In genomic region chr5:65334788-65335187, GRCm38 (mm10) we compare ENCODE assay signal across 8 mouse cellular contexts. TPM values are rescaled to one million over a fixed set of nuclear protein-coding genes. Genes with fewer than 3 reads are reported as not detected.
DNase-seq lines count a peak whose midpoint lies in the region; ATAC-seq and TF ChIP-seq lines count a peak whose summit lies in the region.

No protein-coding gene starts in this region.

- no peak for TF ChIP-seq POLR2A in testis, adult 2 months (IDR thresholded peaks at IDR 0.05; ENCODE audit: control insufficient read depth, low read depth, low read length)

- no peaks in the 10 kb centered on the region for H3K9me3 ChIP-seq in liver, embryonic 11.5 days (ENCODE audit: control insufficient read depth, low read length)
- H3K9me3 ChIP-seq in stomach, postnatal 0 days (ENCODE audit: control insufficient read depth, low read length), result no peaks in the 10 kb centered on the region

- peaks cover 2% of the 10 kb centered on the region for H3K4me1 ChIP-seq in testis, adult 2 months (ENCODE audit: control insufficient read depth, insufficient read depth, low read length)
- peaks cover 8% of the 10 kb centered on the region; the same call in 1 of the 2 replicates for H3K4me1 ChIP-seq in liver, embryonic 11.5 days (replicated peaks; ENCODE audit: control insufficient read depth, insufficient read depth, low read length)
- H3K4me1 ChIP-seq in stomach, postnatal 0 days (replicated peaks; ENCODE audit: control insufficient read depth, insufficient read depth), result no peaks in the 10 kb centered on the region

- WGBS in liver, embryonic 11.5 days, result 2% methylated on average over 8 of the region's 8 CpGs
- WGBS in stomach, postnatal 0 days, result 1% methylated on average over 8 of the region's 8 CpGs

- H3K27ac ChIP-seq in gastrocnemius, adult 2 months, result peak overlapping the region; percentile 87
- peak overlapping the region; percentile 73 for H3K27ac ChIP-seq in testis, adult 2 months (ENCODE audit: control insufficient read depth, insufficient read depth, low read depth, low read length)
- H3K27ac ChIP-seq in liver, embryonic 11.5 days (ENCODE audit: low read depth, low read length), result peak overlapping the region; percentile 84
- peak overlapping the region; percentile 81 for H3K27ac ChIP-seq in stomach, postnatal 0 days (replicated peaks)

- no peak for DNase-seq in gastrocnemius, adult 2 months
- no peak for DNase-seq in gastrocnemius, postnatal 4 days (ENCODE audit: low spot score in 2 of 2)
- DNase-seq in testis, postnatal 14 days (ENCODE audit: low spot score), result no peak
- DNase-seq in liver, embryonic 11.5 days (ENCODE audit: low spot score), result no peak
- no peak for DNase-seq in stomach, postnatal 0 days (ENCODE audit: low spot score)
- no peak for DNase-seq in layer of hippocampus, postnatal 14 days (ENCODE audit: low spot score in 2 of 2)
- DNase-seq in urinary bladder, postnatal 14 days (ENCODE audit: low spot score), result no peak

- TF ChIP-seq EP300 in stomach, postnatal 0 days (optimal IDR thresholded peaks at IDR 0.05), result no peak

- peak overlapping the region; percentile 74 for H3K4me2 ChIP-seq in liver, embryonic 11.5 days
- peak overlapping the region; percentile 80 for H3K4me2 ChIP-seq in stomach, postnatal 0 days (replicated peaks; ENCODE audit: low read depth)

- H3K36me3 ChIP-seq in testis, adult 2 months (ENCODE audit: control insufficient read depth, insufficient read depth, low read length), result no peaks in the 10 kb centered on the region
- H3K36me3 ChIP-seq in liver, embryonic 11.5 days (ENCODE audit: control insufficient read depth, insufficient read depth, low read length), result peaks cover 3% of the 10 kb centered on the region; the same call in 1 of the 2 replicates
- no peaks in the 10 kb centered on the region for H3K36me3 ChIP-seq in stomach, postnatal 0 days (ENCODE audit: control insufficient read depth, insufficient read depth, low read length)

- H3K27me3 ChIP-seq in testis, adult 2 months (ENCODE audit: control insufficient read depth, insufficient read depth, low read length), result no peaks in the 10 kb centered on the region
- H3K27me3 ChIP-seq in liver, embryonic 11.5 days (replicated peaks; ENCODE audit: control insufficient read depth, insufficient read depth, low read length), result no peaks in the 10 kb centered on the region
- H3K27me3 ChIP-seq in stomach, postnatal 0 days (ENCODE audit: control insufficient read depth, insufficient read depth, low read length), result no peaks in the 10 kb centered on the region

- no peak for ATAC-seq in liver, embryonic 11.5 days (replicated peaks; ENCODE audit: low FRiP score)
- ATAC-seq in stomach, postnatal 0 days (ENCODE audit: low FRiP score, low TSS enrichment), result no peak

- TF ChIP-seq CTCF in gastrocnemius, adult 2 months (IDR thresholded peaks at IDR 0.05), result no peak
- TF ChIP-seq CTCF in testis, adult 2 months (IDR thresholded peaks at IDR 0.05; ENCODE audit: control insufficient read depth, insufficient read depth, insufficient replicate concordance, low read depth, low read length), result no peak
- TF ChIP-seq CTCF in stomach, postnatal 0 days (IDR thresholded peaks at IDR 0.05; ENCODE audit: low read depth), result no peak

- H3K4me3 ChIP-seq in gastrocnemius, adult 2 months, result peak overlapping the region; percentile 100
- peak overlapping the region; percentile 97 for H3K4me3 ChIP-seq in testis, adult 2 months (ENCODE audit: control insufficient read depth, low read depth, low read length)
- peak overlapping the region; percentile 91 for H3K4me3 ChIP-seq in liver, embryonic 11.5 days (ENCODE audit: low read depth, low read length)
- H3K4me3 ChIP-seq in stomach, postnatal 0 days (ENCODE audit: low read depth, low read length), result peak overlapping the region; percentile 98

- peak overlapping the region; percentile 92 for H3K9ac ChIP-seq in liver, embryonic 11.5 days (ENCODE audit: low read depth, low read length)
- H3K9ac ChIP-seq in stomach, postnatal 0 days (ENCODE audit: low read length), result peak overlapping the region; percentile 92

- intact Hi-C loops in gastrocnemius, adult 2 months (cut with DNase I), result loop anchor here (1.0 kb wide), 1 partner anchor 57 kb away; the partner anchor contains the start of genes Lias and Rpl9

RNA-seq across cellular contexts. Expression of gene Rfc1, which starts 0.7 kb away (rescaled TPM):
- 10 to 100 TPM; 26.3 to 27.7 TPM for total RNA-seq in gastrocnemius, adult 2 months (2021)
- total RNA-seq in gastrocnemius, postnatal 4 days (2021), result 10 to 100 TPM; 41.2 to 43.6 TPM
- polyA plus RNA-seq in testis, adult 2 months (2012; rRNA removed), result 38.6 and 39.4 TPM in 2 replicates
- polyA plus RNA-seq in liver, embryonic 11.5 days (2014; fragmentation: Nextera tagmentation; extraction: Ambion mirVana), result 82.3 and 83.3 TPM in 2 replicates
- polyA plus RNA-seq in stomach, postnatal 0 days (2015; fragmentation: Nextera tagmentation; extraction: Ambion mirVana), result 32.5 and 43.7 TPM in 2 replicates
- total RNA-seq in layer of hippocampus, postnatal 14 days (2021), result 10 to 100 TPM; 25.1 to 28.7 TPM

RNA-seq across cellular contexts. Expression of gene Klb, which starts 13.3 kb away (rescaled TPM):
- total RNA-seq in gastrocnemius, adult 2 months (2021), result under 1 TPM in 1 of 2 experiments, not detected in 1; 0.20 TPM
- 1 to 10 TPM; 1.4 to 3.7 TPM for total RNA-seq in gastrocnemius, postnatal 4 days (2021)
- 0.65 and 0.72 TPM in 2 replicates for polyA plus RNA-seq in testis, adult 2 months (2012; rRNA removed)
- 10.8 and 11.6 TPM in 2 replicates for polyA plus RNA-seq in liver, embryonic 11.5 days (2014; fragmentation: Nextera tagmentation; extraction: Ambion mirVana)
- 0.24 and 0.25 TPM in 2 replicates for polyA plus RNA-seq in stomach, postnatal 0 days (2015; fragmentation: Nextera tagmentation; extraction: Ambion mirVana)
- total RNA-seq in layer of hippocampus, postnatal 14 days (2021), result under 1 TPM; 0.46 to 0.74 TPM

RNA-seq across cellular contexts. Expression of gene Rpl9, which starts 56.5 kb away (rescaled TPM):
- 100 to 1,000 TPM; 502 to 606 TPM for total RNA-seq in gastrocnemius, adult 2 months (2021)
- 1,000 to 10,000 TPM; 1,010 to 1,162 TPM for total RNA-seq in gastrocnemius, postnatal 4 days (2021)
- polyA plus RNA-seq in testis, adult 2 months (2012; rRNA removed), result 137 and 148 TPM in 2 replicates
- polyA plus RNA-seq in liver, embryonic 11.5 days (2014; fragmentation: Nextera tagmentation; extraction: Ambion mirVana), result 1,151 and 1,248 TPM in 2 replicates
- 917 and 919 TPM in 2 replicates for polyA plus RNA-seq in stomach, postnatal 0 days (2015; fragmentation: Nextera tagmentation; extraction: Ambion mirVana)
- total RNA-seq in layer of hippocampus, postnatal 14 days (2021), result 100 to 1,000 TPM; 548 to 565 TPM

RNA-seq across cellular contexts. Expression of gene Lias, which starts 56.5 kb away (rescaled TPM):
- 10 to 100 TPM; 38.8 to 41.3 TPM for total RNA-seq in gastrocnemius, adult 2 months (2021)
- 10 to 100 TPM; 45.3 to 59.0 TPM for total RNA-seq in gastrocnemius, postnatal 4 days (2021)
- 29.5 and 32.1 TPM in 2 replicates for polyA plus RNA-seq in testis, adult 2 months (2012; rRNA removed)
- polyA plus RNA-seq in liver, embryonic 11.5 days (2014; fragmentation: Nextera tagmentation; extraction: Ambion mirVana), result 80.2 and 80.8 TPM in 2 replicates
- polyA plus RNA-seq in stomach, postnatal 0 days (2015; fragmentation: Nextera tagmentation; extraction: Ambion mirVana), result 43.4 and 46.0 TPM in 2 replicates
- total RNA-seq in layer of hippocampus, postnatal 14 days (2021), result 10 to 100 TPM; 33.2 to 42.5 TPM
